Mouse (Mus musculus): ENCODE measurements around the gene Mrps18b.

Gene Mrps18b

DNA sequence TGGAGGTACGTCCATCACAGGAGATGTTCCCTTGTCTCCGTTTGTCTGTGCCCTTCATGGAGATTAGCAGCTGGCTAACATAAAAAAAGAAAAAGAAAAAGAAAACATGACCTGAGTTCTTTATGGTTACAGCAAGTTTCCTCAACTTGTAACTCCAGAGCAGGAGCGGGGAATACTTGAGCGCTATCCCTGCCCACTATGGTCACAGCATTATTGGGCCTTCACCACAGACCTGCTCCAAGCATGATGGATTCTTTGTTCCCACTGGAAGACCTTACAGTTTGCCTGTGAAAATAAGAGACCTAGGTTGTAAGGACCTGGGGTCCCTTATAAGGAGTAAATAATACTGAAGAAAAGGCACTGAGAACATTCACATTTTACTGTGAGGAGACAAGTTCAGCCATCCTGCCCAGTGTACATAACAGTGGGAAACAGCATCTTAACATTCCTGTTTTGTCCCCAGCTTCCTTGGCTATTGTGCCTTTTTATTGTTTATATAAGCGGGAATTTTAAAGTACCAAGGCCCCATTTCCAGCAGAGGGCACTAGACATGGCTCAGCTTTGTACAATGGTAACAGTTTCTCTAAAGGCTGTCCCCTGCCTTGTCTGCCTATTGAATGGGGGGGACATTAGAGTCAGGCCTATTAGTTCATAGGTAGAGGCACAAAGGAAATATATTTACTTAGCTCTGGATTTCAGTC is 4.8 kb upstream of the Mrps18b start:
- no peak overlapping the region for H3K4me3 ChIP-seq (replicated peaks; ENCODE audit: low read length)
- peaks cover 42% of the 10 kb centered on the region for H3K4me1 ChIP-seq (replicated peaks; ENCODE audit: low read depth, low read length)
- no peaks in the 10 kb centered on the region for H3K9me3 ChIP-seq (ENCODE audit: low read length)
- H3K27me3 ChIP-seq (ENCODE audit: insufficient read depth, low read length): no peaks in the 10 kb centered on the region
- TF ChIP-seq POU5F1 (IDR thresholded peaks at IDR 0.05; ENCODE audit: borderline replicate concordance, low read length) (no peak), NANOG (IDR thresholded peaks at IDR 0.05; ENCODE audit: borderline replicate concordance, low read length) (no peak), CTCF (conservative IDR thresholded peaks at IDR 0.05; ENCODE audit: low read length) (peak; percentile 70)
- H3K36me3 ChIP-seq (ENCODE audit: insufficient read depth, low read length): peaks cover 78% of the 10 kb centered on the region

DNA sequence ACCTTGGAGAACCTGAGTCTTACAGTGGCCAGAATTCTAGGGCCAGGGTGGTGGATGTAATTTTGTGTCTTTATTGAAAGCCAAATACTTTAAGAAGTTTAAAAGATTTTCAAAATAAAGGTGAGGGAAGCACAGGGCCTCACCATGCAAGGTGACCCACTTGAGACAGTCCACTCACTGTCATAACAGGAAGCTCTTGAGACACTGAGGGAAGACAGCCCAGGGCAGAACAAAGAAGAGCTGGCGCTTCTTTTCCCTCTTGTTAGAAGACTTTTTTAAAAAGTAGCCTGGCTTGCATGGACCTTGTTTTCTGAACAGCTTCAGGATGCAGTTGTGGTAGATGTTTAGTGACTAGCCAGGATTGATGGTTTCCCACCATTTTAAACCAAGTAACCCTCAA is 4.2 kb upstream of the Mrps18b start:
- Histone ChIP-seq H3K27me3 (ENCODE audit: insufficient read depth, low read length) (no peaks in the 10 kb centered on the region), H3K9me3 (ENCODE audit: low read length) (no peaks in the 10 kb centered on the region), H3K36me3 (ENCODE audit: insufficient read depth, low read length) (peaks cover 72% of the 10 kb centered on the region), H3K4me1 (replicated peaks; ENCODE audit: low read depth, low read length) (peaks cover 42% of the 10 kb centered on the region), H3K4me3 (replicated peaks; ENCODE audit: low read length) (peak overlapping the region; percentile 99)
- TF ChIP-seq POU5F1 (IDR thresholded peaks at IDR 0.05; ENCODE audit: borderline replicate concordance, low read length): no peak
- TF ChIP-seq NANOG (IDR thresholded peaks at IDR 0.05; ENCODE audit: borderline replicate concordance, low read length): no peak
- no peak for TF ChIP-seq CTCF (conservative IDR thresholded peaks at IDR 0.05; ENCODE audit: low read length)

- no peaks in the 10 kb centered on the region for H3K27me3 ChIP-seq (ENCODE audit: insufficient read depth, low read length)
- no peak for TF ChIP-seq NANOG (IDR thresholded peaks at IDR 0.05; ENCODE audit: borderline replicate concordance, low read length)
- TF ChIP-seq POU5F1 (IDR thresholded peaks at IDR 0.05; ENCODE audit: borderline replicate concordance, low read length): no peak
- no peak for TF ChIP-seq CTCF (conservative IDR thresholded peaks at IDR 0.05; ENCODE audit: low read length)
- H3K4me1 ChIP-seq (replicated peaks; ENCODE audit: low read depth, low read length): peaks cover 44% of the 10 kb centered on the region
- peaks cover 69% of the 10 kb centered on the region for H3K36me3 ChIP-seq (ENCODE audit: insufficient read depth, low read length)
- peak overlapping the region; percentile 99 for H3K4me3 ChIP-seq (replicated peaks; ENCODE audit: low read length)
- H3K9me3 ChIP-seq (ENCODE audit: low read length): no peaks in the 10 kb centered on the region
These were observed 3.7 kb upstream of the Mrps18b start for GRCm38 (mm10) chr17:35919864-35920301.

DNA sequence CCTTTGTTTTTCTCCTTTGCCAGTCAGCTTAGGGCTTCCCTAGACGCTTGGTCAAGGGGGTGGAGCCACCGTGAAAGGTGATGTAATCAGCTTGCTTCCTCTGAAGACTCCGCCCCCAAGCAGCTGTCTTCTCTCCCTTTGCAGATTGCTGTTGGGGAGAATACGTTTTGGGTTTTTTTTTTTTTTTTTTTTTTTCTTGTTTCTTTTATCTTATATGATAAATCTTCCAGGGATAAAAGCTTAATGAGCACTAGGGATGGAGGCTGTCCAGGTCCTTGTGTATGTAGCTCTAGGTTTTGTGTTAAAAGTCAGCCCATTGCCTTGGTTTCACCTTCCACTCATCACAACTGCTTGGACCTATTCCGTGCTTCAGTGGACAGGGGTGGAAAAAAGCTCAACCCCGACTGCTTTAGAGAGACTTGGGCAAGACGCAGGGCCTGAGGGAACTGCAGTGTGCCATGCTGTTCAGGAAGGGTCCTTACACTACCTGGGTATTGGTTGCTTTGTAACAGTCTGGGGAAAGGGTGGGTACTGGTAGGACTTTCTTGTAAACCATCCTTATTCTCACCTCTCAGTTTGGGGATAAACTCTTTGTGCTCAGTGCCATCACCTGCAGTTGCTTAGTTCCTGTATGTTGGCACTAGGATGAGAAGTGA is 3.0 kb upstream of the Mrps18b start:
- Histone ChIP-seq H3K4me3 (replicated peaks; ENCODE audit: low read length) (peak overlapping the region; percentile 99), H3K9me3 (ENCODE audit: low read length) (no peaks in the 10 kb centered on the region), H3K4me1 (replicated peaks; ENCODE audit: low read depth, low read length) (peaks cover 50% of the 10 kb centered on the region), H3K27me3 (ENCODE audit: insufficient read depth, low read length) (no peaks in the 10 kb centered on the region), H3K36me3 (ENCODE audit: insufficient read depth, low read length) (peaks cover 69% of the 10 kb centered on the region)
- no peak for TF ChIP-seq POU5F1 (IDR thresholded peaks at IDR 0.05; ENCODE audit: borderline replicate concordance, low read length)
- TF ChIP-seq NANOG (IDR thresholded peaks at IDR 0.05; ENCODE audit: borderline replicate concordance, low read length): no peak
- no peak for TF ChIP-seq CTCF (conservative IDR thresholded peaks at IDR 0.05; ENCODE audit: low read length)

- Histone ChIP-seq H3K36me3 (ENCODE audit: insufficient read depth, low read length) (peaks cover 69% of the 10 kb centered on the region), H3K4me3 (replicated peaks; ENCODE audit: low read length) (peak overlapping the region; percentile 99), H3K27me3 (ENCODE audit: insufficient read depth, low read length) (no peaks in the 10 kb centered on the region), H3K9me3 (ENCODE audit: low read length) (no peaks in the 10 kb centered on the region), H3K4me1 (replicated peaks; ENCODE audit: low read depth, low read length) (peaks cover 50% of the 10 kb centered on the region)
- TF ChIP-seq POU5F1 (IDR thresholded peaks at IDR 0.05; ENCODE audit: borderline replicate concordance, low read length) (no peak), NANOG (IDR thresholded peaks at IDR 0.05; ENCODE audit: borderline replicate concordance, low read length) (no peak), CTCF (conservative IDR thresholded peaks at IDR 0.05; ENCODE audit: low read length) (no peak)
These were observed 2.3 kb upstream of the Mrps18b start for GRCm38 (mm10) chr17:35918276-35919059.

GRCm38 (mm10) chr17:35917463-35918251 is 1.5 kb upstream of the Mrps18b start:
- Histone ChIP-seq H3K4me3 (replicated peaks; ENCODE audit: low read length) (peak overlapping the region; percentile 99), H3K36me3 (ENCODE audit: insufficient read depth, low read length) (peaks cover 69% of the 10 kb centered on the region), H3K27me3 (ENCODE audit: insufficient read depth, low read length) (no peaks in the 10 kb centered on the region), H3K4me1 (replicated peaks; ENCODE audit: low read depth, low read length) (peaks cover 58% of the 10 kb centered on the region), H3K9me3 (ENCODE audit: low read length) (no peaks in the 10 kb centered on the region)
- TF ChIP-seq POU5F1 (IDR thresholded peaks at IDR 0.05; ENCODE audit: borderline replicate concordance, low read length): no peak
- no peak for TF ChIP-seq NANOG (IDR thresholded peaks at IDR 0.05; ENCODE audit: borderline replicate concordance, low read length)

- Histone ChIP-seq H3K27me3 (ENCODE audit: insufficient read depth, low read length) (no peaks in the 10 kb centered on the region), H3K36me3 (ENCODE audit: insufficient read depth, low read length) (peaks cover 69% of the 10 kb centered on the region), H3K4me1 (replicated peaks; ENCODE audit: low read depth, low read length) (peaks cover 58% of the 10 kb centered on the region), H3K4me3 (replicated peaks; ENCODE audit: low read length) (peak overlapping the region; percentile 99), H3K9me3 (ENCODE audit: low read length) (no peaks in the 10 kb centered on the region)
- no peak for TF ChIP-seq POU5F1 (IDR thresholded peaks at IDR 0.05; ENCODE audit: borderline replicate concordance, low read length)
- TF ChIP-seq CTCF (conservative IDR thresholded peaks at IDR 0.05; ENCODE audit: low read length): no peak
- TF ChIP-seq NANOG (IDR thresholded peaks at IDR 0.05; ENCODE audit: borderline replicate concordance, low read length): no peak
These were observed 914 bp upstream of the Mrps18b start for GRCm38 (mm10) chr17:35917143-35917462.
